Mouse (Mus musculus) T-cell, adult 2 months (primary cell): ENCODE data around the gene Ptpn13.

Experiments used
- DNase-seq: peaks from one replicate; pipeline ENCODE4 v3.0.0; 2022; ENCODE audit warnings: low spot score

Gene Ptpn13

DNA sequence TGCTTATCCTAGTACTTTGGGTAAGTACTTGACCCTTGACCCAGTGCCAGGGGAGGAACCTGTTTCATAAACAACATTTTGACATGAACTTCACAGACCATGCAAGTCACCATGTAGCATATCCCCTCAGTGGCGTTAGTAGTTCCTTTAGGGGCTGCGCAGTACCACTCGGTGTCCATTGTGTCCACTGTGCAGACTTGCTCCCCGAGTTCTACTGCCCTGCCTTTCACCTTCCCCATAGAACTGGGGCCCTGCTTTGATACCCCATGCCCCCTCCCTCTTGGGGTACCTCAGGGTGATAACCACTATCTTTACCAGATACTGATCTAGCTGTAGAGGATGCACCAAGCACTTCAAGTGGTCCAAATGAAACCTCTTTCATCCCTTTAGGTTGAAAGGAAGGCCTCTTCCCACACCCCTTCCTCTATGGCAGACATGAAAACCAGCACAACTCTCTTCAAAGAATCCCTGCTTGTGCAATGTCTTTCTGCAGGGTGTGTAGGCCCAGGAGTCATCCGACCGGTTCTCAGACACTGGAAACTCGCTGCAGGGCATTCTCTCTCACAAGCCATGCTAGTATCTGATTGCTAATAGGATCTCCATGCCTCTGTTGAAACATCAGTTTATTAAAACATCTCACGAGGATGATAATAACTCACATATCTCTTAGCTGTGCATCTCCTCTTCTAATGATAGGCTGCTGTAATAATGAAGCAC, 34.1 kb downstream of the Ptpn13 start:
- DNase-seq = no peak

- no peak for DNase-seq
Measured at GRCm38 (mm10) chr5:103460903-103461302, 35.9 kb downstream of the Ptpn13 start.

DNA sequence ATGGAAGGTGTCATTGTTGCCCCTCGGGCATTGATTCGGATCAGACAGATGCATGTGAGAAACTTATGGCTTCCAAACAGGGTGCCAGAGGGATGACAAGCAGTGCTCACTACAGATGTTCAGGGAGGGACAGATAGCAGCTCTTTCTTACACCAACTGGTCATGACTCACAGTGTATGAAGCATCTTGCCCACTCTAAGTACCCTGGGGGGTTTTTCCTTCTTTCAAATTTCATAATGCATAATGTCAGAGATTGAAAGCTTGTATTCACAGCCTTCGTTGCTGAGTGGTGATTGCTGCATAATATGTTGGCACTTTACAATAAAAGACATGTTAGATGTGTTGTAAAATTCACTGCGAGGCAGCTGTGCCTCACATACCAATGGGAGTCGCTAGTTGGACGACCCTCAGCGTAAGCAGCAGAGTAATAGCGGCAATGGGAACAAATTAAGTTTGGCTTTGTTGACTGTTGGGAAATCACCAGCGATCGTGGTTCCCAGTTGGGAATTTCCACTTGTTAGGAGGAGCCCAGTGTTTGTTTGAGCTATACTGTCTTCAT, 38.7 kb downstream of the Ptpn13 start:
- DNase-seq = no peak

DNA sequence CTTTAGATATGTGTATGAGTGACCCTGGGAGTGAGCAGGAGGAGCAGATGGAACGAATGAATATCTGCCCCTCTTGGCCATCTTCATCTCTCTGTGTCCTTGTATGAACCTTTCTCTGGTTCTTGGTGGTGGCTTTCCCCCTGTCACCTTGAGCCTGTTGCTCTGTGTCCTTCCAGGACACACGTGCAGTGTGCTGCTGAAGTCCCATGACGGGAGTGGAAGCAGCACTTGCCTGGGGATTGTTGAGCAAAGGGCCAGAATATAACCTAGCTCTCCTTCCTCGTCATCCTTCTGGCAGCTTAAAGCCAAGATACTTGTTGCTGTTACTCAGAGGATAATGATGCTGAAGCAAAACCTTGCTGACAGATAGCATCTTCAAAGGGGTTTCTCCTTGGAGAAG, 39.3 kb downstream of the Ptpn13 start:
- no peak for DNase-seq

GRCm38 (mm10) chr5:103464771-103465170, 39.8 kb downstream of the Ptpn13 start:
- DNase-seq = no peak

DNA sequence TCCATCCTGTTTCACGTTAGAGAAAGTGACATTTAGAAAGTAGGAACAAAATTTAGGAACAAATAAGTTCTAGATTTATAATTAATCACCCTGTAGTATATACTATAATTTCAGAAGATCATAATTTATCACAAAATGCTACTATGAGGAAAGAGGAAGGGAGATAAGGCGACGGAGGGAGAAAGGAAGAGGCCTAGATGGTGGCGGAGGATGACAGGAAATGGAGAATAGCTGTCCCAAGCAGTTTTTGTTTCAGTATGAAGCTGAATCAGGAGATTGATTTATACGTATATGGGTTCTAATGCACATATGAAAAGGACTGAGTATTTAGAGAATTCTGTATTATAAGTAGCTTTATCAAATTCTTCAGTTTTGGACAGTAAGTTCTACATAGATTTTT, 47.7 kb downstream of the Ptpn13 start:
- no peak for DNase-seq

GRCm38 (mm10) chr5:103473467-103474096, 48.6 kb downstream of the Ptpn13 start:
- no peak for DNase-seq

GRCm38 (mm10) chr5:103474259-103474658, 49.3 kb downstream of the Ptpn13 start:
- DNase-seq = no peak

DNA sequence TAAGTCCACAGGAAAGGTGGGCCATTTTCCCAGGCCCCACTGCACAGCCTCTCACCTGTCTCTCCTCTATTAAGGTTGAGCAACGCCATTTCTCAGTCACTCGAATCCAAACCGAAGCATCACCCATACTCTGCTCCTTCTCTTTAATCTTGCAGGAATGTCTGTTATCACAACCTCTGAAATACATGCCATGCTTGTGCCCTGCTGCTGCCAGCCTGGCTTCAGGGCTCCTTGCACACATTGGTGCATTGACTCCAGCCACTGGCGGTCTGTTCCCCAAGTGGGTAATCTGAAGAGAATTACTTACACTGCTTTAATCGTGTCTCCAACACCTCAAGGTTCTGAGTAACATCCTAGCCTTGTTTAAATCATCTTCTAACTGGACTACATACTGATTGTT, 50.5 kb downstream of the Ptpn13 start:
- no peak for DNase-seq

GRCm38 (mm10) chr5:103479503-103479902, 54.5 kb downstream of the Ptpn13 start:
- DNase-seq = no peak

DNA sequence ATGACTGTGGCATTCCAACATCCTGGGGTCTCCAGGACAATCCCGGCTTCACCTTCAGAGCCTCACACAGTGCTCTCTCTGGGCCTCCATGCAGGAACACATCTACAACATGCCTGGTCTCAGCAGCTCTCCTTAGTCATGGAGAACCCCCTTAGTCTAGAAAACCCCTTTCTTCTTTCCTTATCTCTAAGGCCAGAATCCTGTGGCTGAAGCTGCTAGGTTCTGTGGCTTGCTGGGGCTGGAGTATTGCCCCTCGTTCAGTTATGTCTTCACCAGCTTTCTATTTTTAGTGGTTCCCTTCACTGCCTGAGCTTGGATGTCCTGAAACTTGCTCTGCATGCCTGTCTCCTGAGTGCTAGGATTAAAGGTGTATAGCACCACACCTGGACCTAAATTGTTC, 56.2 kb downstream of the Ptpn13 start:
- DNase-seq = no peak

- DNase-seq = no peak
Measured at GRCm38 (mm10) chr5:103487001-103487400, 62.0 kb downstream of the Ptpn13 start.

DNA sequence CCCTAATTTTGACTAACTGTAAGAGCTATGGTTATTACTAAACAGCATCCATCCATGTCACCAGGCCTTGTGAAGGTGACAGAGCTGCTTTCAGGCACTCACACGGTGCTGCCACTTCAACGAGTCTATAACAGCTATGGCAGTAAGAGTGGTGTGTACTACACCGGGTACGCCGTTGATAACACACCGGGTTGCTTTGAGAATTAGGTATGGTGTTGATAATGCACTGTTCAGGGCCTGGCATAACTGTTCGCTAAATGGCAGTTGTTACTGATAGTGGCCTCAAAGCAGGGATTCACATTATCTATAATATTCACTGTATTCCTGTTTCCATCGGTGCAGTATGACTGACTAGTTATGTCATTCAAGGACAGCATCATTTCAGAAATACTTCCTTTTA, 66.0 kb downstream of the Ptpn13 start:
- DNase-seq = no peak

- no peak for DNase-seq
Measured at GRCm38 (mm10) chr5:103491788-103492187, 66.8 kb downstream of the Ptpn13 start.

DNA sequence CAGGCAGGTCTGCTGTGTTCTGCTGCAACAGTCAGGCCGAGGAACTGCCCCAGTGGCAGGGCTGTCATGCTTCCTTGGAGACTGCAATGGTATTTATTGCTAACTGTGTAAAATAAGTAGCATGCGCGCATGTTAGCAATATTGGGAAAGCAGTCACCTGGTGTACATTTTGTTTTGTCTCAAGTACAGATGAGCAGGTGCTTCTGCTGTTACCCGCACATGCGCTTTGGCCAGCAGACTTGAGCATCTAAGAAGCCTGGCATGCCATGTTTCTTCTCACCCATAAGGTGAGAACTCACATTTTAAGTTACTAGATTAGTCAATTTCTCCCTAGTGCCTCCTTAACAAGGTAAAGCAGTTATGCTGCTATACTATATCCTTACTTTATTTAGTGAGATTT, 72.1 kb downstream of the Ptpn13 start:
- DNase-seq = no peak

DNA sequence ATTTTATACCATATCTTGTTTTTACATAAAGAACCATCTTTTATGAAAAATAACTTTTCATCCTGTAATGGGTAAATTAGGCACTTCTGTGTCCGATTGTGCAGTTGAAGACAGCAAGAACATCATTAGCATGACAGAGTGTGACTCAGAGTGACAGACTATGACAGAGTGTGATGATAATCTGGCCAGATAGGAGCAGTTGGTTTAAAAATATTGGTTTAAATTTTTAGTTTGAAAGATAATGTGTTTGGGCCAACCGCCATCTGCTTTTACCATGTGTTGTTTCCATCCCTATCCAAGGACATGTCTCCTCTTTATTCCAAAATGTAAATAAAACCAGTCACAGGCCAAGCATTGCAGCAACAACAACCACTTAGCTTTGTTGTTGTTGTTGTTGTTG, 72.5 kb downstream of the Ptpn13 start:
- no peak for DNase-seq

- no peak for DNase-seq
Measured at GRCm38 (mm10) chr5:103499305-103499704, 74.3 kb downstream of the Ptpn13 start.

DNA sequence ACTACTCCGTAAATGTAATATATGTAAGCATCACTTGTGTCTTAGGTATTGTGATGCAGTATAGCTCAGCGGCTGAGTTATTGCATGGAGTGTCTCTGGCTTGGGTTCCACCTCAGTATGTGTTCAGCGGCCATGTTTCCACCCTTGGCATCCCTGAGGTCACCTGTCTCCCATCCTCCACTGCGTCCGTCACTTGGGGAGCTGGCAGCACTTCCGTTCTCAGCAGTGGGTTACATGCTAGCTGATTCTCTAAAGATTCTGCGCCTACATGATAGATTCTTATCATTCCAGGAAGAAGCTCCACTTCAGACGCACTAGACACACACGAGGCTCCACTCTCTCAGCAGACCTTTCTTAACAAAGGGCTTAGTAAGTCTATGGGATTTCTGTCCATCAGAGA, 76.1 kb downstream of the Ptpn13 start:
- DNase-seq = peak; percentile 50

DNA sequence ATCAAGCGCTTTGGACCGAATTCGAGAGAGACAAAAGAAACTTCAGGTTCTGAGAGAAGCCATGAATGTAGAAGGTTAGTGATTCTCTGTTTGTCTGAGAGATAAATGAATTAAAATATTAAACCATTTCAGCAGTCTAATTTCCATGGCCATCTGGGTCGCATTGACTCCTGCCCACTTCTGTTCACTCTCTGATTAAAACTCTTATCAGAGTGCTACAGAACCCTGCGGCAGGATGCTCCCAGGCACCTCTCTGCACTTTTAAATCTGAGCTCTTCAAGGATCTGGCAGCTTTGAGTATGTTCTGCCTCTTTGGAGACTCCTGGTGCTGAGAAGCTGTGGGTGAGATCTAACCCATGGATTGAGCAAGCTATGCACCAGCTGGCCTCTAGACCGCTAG, 76.8 kb downstream of the Ptpn13 start:
- no peak for DNase-seq

DNA sequence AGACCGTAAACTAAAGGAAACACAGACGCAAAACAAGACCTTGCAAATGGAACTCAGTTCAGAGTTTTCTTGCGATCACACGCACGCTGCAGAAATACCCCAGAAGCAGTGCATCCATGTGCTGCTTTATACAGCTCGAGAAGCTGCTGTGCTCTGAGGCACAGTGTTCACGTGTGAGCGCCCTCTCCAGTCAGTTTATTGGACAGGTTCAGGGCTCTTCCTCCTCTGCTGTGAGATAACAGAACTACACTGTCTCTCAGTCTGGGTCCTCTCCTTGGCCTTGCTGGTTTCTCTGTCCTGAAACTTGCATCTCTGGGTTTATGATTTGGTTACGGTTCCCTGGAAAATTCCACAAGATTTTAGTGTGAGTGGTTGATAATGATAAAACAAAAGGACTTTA, 88.2 kb downstream of the Ptpn13 start:
- DNase-seq = no peak

DNA sequence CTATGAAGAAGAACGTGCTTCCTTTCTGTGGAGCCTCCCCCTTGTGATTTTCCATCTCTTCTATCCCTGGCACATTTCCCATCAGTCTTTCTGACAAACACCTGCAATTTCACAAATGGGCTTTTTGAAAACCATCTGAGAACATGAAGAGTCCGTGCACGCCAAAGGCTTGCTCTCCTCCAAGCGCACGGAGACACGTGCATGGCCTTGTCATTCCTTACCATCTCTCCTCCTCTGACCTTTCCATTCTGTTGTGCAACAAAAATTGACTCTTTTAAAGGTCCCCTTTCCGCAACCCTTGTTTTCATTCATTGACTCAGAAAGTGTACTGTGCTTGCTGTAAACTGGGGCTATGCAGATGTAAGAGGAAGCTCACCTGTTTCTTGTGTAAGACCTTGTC, 89.4 kb downstream of the Ptpn13 start:
- DNase-seq = no peak

DNA sequence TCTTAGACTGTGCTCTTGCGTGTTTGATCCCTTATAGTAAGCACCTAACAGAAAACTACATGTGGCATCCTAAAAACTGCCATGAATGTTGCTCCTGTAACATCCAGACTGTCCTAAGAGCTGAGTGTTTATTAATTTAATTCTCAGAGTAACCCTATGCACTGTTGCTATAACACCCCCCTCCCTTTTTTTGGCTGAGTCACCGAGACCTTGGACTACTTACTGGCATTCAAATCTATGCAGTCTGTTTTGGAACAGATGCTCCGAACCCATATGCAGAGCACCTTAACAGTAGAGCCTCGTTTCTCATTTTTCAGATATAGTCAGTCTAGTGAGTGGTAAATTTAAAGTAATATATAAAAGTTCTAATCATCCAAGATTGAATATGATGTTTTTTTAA, 90.9 kb downstream of the Ptpn13 start:
- no peak for DNase-seq

GRCm38 (mm10) chr5:103516555-103516954, 91.6 kb downstream of the Ptpn13 start:
- no peak for DNase-seq

- no peak for DNase-seq
Measured at GRCm38 (mm10) chr5:103517641-103518040, 92.6 kb downstream of the Ptpn13 start.
